Mouse (Mus musculus) heart, adult 2 months (tissue): ENCODE data around the gene Nfkb2. TPM values are rescaled to one million over a fixed set of nuclear protein-coding genes. Genes with fewer than 3 reads are reported as not detected.

ENCODE experiments used
- DNase-seq, 2 experiments: peaks; one replicate each; pipeline ENCODE4 v3.0.0; 2021
- H3K27ac ChIP-seq: fragments of 200-600 bp; 2 replicates; pipeline ENCODE4 v1.8.1; 2022
- H3K27me3 ChIP-seq: fragments of 200-500 bp; 2 replicates; pipeline ENCODE4 v1.6.1; 2012; ENCODE audit warnings: mild to moderate bottlenecking, low read length, inconsistent platforms, mixed read lengths; ENCODE audit not compliant: control insufficient read depth, insufficient read depth
- H3K36me3 ChIP-seq: fragments of 200-500 bp; 2 replicates; pipeline ENCODE4 v1.6.1; 2012; ENCODE audit warnings: low read length, inconsistent platforms; ENCODE audit not compliant: control insufficient read depth, insufficient read depth
- H3K4me1 ChIP-seq: fragments of 200-500 bp; 2 replicates; pipeline ENCODE4 v1.6.1; 2011; ENCODE audit warnings: low read length; ENCODE audit not compliant: control insufficient read depth, insufficient read depth
- H3K4me3 ChIP-seq: fragments of 200-600 bp; 2 replicates; pipeline ENCODE4 v1.8.1; 2022
- H3K79me2 ChIP-seq: fragments of 200-500 bp; replicated peaks from 2 replicates; pipeline ENCODE4 v1.6.1; 2012; ENCODE audit warnings: mild to moderate bottlenecking, inconsistent platforms, low read length, moderate library complexity, mixed read lengths; ENCODE audit not compliant: control insufficient read depth, insufficient read depth
- H3K9ac ChIP-seq: fragments of 200-500 bp; 2 replicates; pipeline ENCODE4 v1.6.1; 2012; ENCODE audit warnings: low read depth, mild to moderate bottlenecking, control low read depth, inconsistent platforms, low read length, mixed read lengths
- CTCF ChIP-seq: fragments of 200-600 bp; IDR thresholded peaks from 2 replicates; pipeline ENCODE4 v1.8.1; 2022; ENCODE audit warnings: antibody characterized with exemption, mild to moderate bottlenecking, moderate library complexity
- EP300 ChIP-seq: fragments of 200-500 bp; IDR thresholded peaks from 2 replicates; pipeline ENCODE4 v1.6.1; 2011; ENCODE audit warnings: low read depth, low read length, control low read depth; ENCODE audit not compliant: insufficient read depth
- POLR2A ChIP-seq: fragments of 200-500 bp; IDR thresholded peaks from 2 replicates; pipeline ENCODE4 v1.6.1; 2011; ENCODE audit warnings: mild to moderate bottlenecking, low read depth, low read length, control low read depth; ENCODE audit not compliant: insufficient read depth
- WGBS: fragments of 180-500 bp; shearing (Covaris S2); methylation state at CpG from one replicate; pipeline ENCODE4 v1.1.7; 2018; 5-methylcytosine and 5-hydroxymethylcytosine counted together
- intact Hi-C: fragments of 180-260 bp; cut with DNase I; formaldehyde crosslinking; loops from one replicate; pipeline ENCODE4 v1.15.1; 2025
- polyA plus RNA-seq: library from polyadenylated mRNA; depleted of rRNA; stranded (reverse); fragments of >200 nt; gene quantifications from 2 replicates; pipeline ENCODE4 v1.2.3, GENCODE M21; 2012
- total RNA-seq, 2 experiments: library from RNA; stranded (reverse); gene quantifications; 2 replicates each; pipeline ENCODE4 v1.2.3; 2021

The Nfkb2 gene
- total and polyA plus RNA-seq, 3 experiments = 18.3 to 22.1 (median 20.4) TPM

GRCm38 (mm10) chr19:46339287-46339971, 35.3 kb downstream of the Nfkb2 start:
- intact Hi-C loops = loop anchor here (1.0 to 2.0 kb wide), 3 partner anchors 17 to 103 kb away; partner anchors contain the start of gene Sufu
- Histone ChIP-seq H3K79me2 (no peaks in the 10 kb centered on the region; the same call in 1 of the 2 replicates), H3K4me3 (no peak overlapping the region), H3K4me1 (peaks cover 7% of the 10 kb centered on the region), H3K9ac (no peak overlapping the region; the same call in 1 of the 2 replicates), H3K27me3 (no peaks in the 10 kb centered on the region), H3K27ac (peak overlapping the region; percentile 84), H3K36me3 (no peaks in the 10 kb centered on the region)
- TF ChIP-seq EP300 (no peak), POLR2A (peak; percentile 28; the same call in 1 of the 2 replicates)
- peak; percentile 66 to 74 for DNase-seq
- WGBS = 51% methylated on average over 7 of the region's 7 CpGs

- no peak for TF ChIP-seq CTCF
- no peak for TF ChIP-seq POLR2A
- no peak for TF ChIP-seq EP300
- H3K36me3 ChIP-seq = no peaks in the 10 kb centered on the region
- 31% methylated on average over 7 of the region's 7 CpGs for WGBS
- H3K4me3 ChIP-seq = no peak overlapping the region
- H3K27me3 ChIP-seq = no peaks in the 10 kb centered on the region
- intact Hi-C loops = no loop called here
- no peaks in the 10 kb centered on the region for H3K4me1 ChIP-seq
- H3K27ac ChIP-seq = no peak overlapping the region
- DNase-seq = no peak
- no peak overlapping the region for H3K9ac ChIP-seq
- no peaks in the 10 kb centered on the region for H3K79me2 ChIP-seq
These were observed 40.7 kb downstream of the Nfkb2 start for GRCm38 (mm10) chr19:46344710-46345419.

GRCm38 (mm10) chr19:46347146-46347545, 43.0 kb downstream of the Nfkb2 start:
- no peak for DNase-seq
- no peak overlapping the region for H3K27ac ChIP-seq
- H3K27me3 ChIP-seq = no peaks in the 10 kb centered on the region
- WGBS = 93% methylated on average over 1 of the region's 1 CpGs
- H3K4me3 ChIP-seq = no peak overlapping the region
- H3K79me2 ChIP-seq = no peaks in the 10 kb centered on the region
- intact Hi-C loops = no loop called here
- no peaks in the 10 kb centered on the region for H3K4me1 ChIP-seq
- no peak overlapping the region for H3K9ac ChIP-seq
- no peak for TF ChIP-seq CTCF
- TF ChIP-seq EP300 = no peak
- no peak for TF ChIP-seq POLR2A
- no peaks in the 10 kb centered on the region for H3K36me3 ChIP-seq

DNA sequence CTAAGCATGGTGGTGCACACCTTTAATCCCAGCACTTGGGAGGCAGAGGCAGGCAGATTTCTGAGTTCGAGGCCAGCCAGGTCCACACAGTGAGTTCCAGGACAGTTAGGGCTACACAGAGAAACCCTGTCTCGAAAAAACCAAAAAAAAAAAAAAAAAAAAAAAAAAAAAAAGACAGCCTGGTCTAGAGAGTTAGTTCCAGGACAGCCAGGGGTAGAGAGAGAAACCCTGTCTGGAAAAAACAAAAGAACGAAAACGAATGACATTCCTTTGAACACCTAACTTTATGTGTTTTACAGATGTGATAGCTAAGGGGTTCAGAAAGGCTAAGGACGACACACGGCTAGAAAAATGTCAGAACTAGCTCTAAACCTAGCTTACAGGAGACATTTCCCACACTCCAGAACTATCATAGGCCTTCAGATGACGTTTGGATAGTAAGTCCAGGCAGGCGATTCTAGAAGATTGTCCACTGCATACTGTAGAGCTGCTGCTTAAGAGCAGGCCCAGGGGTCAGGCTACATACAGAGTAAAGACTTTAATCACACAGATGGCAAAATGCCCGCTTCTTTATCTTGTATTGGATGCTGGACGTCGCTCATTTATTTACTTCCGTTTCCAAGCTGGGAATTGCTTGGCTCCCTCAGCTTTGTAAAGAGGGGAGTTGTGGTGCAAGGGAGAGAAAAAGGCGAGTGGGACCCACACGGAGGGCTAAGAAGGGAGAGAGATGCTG, 44.0 kb downstream of the Nfkb2 start:
- 20% methylated on average over 14 of the region's 14 CpGs for WGBS
- H3K27ac ChIP-seq = peak overlapping the region; percentile 71
- intact Hi-C loops = no loop called here
- H3K4me1 ChIP-seq = no peaks in the 10 kb centered on the region
- H3K79me2 ChIP-seq = no peaks in the 10 kb centered on the region
- DNase-seq = no peak
- no peak for TF ChIP-seq POLR2A
- peak overlapping the region; percentile 76 for H3K9ac ChIP-seq
- no peaks in the 10 kb centered on the region for H3K27me3 ChIP-seq
- peak overlapping the region; percentile 68 for H3K4me3 ChIP-seq
- H3K36me3 ChIP-seq = no peaks in the 10 kb centered on the region

GRCm38 (mm10) chr19:46348761-46349458, 44.8 kb downstream of the Nfkb2 start:
- H3K79me2 ChIP-seq = no peaks in the 10 kb centered on the region
- H3K27ac ChIP-seq = peak overlapping the region; percentile 71
- no peaks in the 10 kb centered on the region for H3K4me1 ChIP-seq
- peak; percentile 82 to 84 for DNase-seq
- no peaks in the 10 kb centered on the region for H3K27me3 ChIP-seq
- intact Hi-C loops = no loop called here
- peak overlapping the region; percentile 68 for H3K4me3 ChIP-seq
- under 1% methylated on average over 78 of the region's 78 CpGs for WGBS
- no peaks in the 10 kb centered on the region for H3K36me3 ChIP-seq
- H3K9ac ChIP-seq = peak overlapping the region; percentile 76
- TF ChIP-seq CTCF = peak; percentile 29
- peak; percentile 56; the same call in 1 of the 2 replicates for TF ChIP-seq POLR2A
- TF ChIP-seq EP300 = no peak
